Mouse (Mus musculus) brain, embryonic 14.5 days (tissue): ENCODE data around the gene Gm5767.

Experiments used
- CTCF ChIP-seq: fragments of 200-500 bp; IDR thresholded peaks from 2 replicates; pipeline ENCODE4 v1.5.1; 2012; ENCODE audit warnings: inconsistent platforms, mild to moderate bottlenecking, moderate library complexity, borderline replicate concordance; ENCODE audit not compliant: insufficient read depth, insufficient read length; ENCODE audit errors: extremely low read depth
- POLR2A ChIP-seq: fragments of 200-500 bp; IDR thresholded peaks from 2 replicates; pipeline ENCODE4 v1.6.1; 2012; ENCODE audit warnings: mild to moderate bottlenecking, inconsistent platforms, borderline replicate concordance; ENCODE audit not compliant: poor library complexity, insufficient read depth, insufficient read length, severe bottlenecking; ENCODE audit errors: extremely low read depth

GRCm38 (mm10) chr16:8685087-8685486 lies 4.5 kb downstream of the Gm5767 start:
- TF ChIP-seq POLR2A (no peak), CTCF (no peak)
